Mouse (Mus musculus) intestine, embryonic 16.5 days (tissue): ENCODE measurements around the gene Gm37240. TPM values are rescaled to one million over a fixed set of nuclear protein-coding genes. Genes with fewer than 3 reads are reported as not detected.
A peak's percentile ranks its signal among the peaks of the same experiment; 100 is the strongest.

Experiments
- ATAC-seq: fragments of 200-750 bp; cut with Nextera tagmentation; 2 replicates; pipeline ENCODE4 v1.8.0; 2017; ENCODE audit warnings: moderate TSS enrichment, moderate library complexity
- H3K27ac ChIP-seq: fragments of 300-500 bp; sonication (generic); 2 replicates; pipeline ENCODE4 v1.5.1; 2014; ENCODE audit warnings: mild to moderate bottlenecking, low read length
- H3K27me3 ChIP-seq: fragments of 300-500 bp; sonication (generic); replicated peaks from 2 replicates; pipeline ENCODE4 v1.6.1; 2014; ENCODE audit warnings: low read length, control low read depth, mixed read lengths; ENCODE audit not compliant: control insufficient read depth, insufficient read depth
- H3K36me3 ChIP-seq: fragments of 300-500 bp; sonication (generic); 2 replicates; pipeline ENCODE4 v1.6.1; 2014; ENCODE audit warnings: low read length, control low read depth; ENCODE audit not compliant: control insufficient read depth, insufficient read depth
- H3K4me1 ChIP-seq: fragments of 300-500 bp; sonication (generic); 2 replicates; pipeline ENCODE4 v1.6.1; 2014; ENCODE audit warnings: low read length, control low read depth, mixed read lengths; ENCODE audit not compliant: control insufficient read depth, insufficient read depth
- H3K4me2 ChIP-seq: fragments of 300-500 bp; sonication (generic); 2 replicates; pipeline ENCODE4 v1.6.1; 2014; ENCODE audit warnings: low read depth, low read length, control low read depth
- H3K4me3 ChIP-seq: fragments of 300-500 bp; sonication (generic); 2 replicates; pipeline ENCODE4 v1.5.1; 2014; ENCODE audit warnings: mild to moderate bottlenecking, low read length
- H3K9ac ChIP-seq: fragments of 300-500 bp; sonication (generic); 2 replicates; pipeline ENCODE4 v1.6.1; 2014; ENCODE audit warnings: low read depth, low read length
- H3K9me3 ChIP-seq: fragments of 300-500 bp; sonication (generic); 2 replicates; pipeline ENCODE4 v1.6.1; 2016; ENCODE audit warnings: low read length, control low read depth; ENCODE audit not compliant: control insufficient read depth
- WGBS: fragments of 180-500 bp; shearing (Covaris S2); extraction: QIAGEN DNeasy Blood & Tissue Kit; methylation state at CpG from one replicate; pipeline ENCODE4 v1.1.7; 2014; 5-methylcytosine and 5-hydroxymethylcytosine counted together
- polyA plus RNA-seq: library from polyadenylated mRNA; unstranded; fragments of >200 nt; fragmentation: Nextera tagmentation; extraction: Ambion mirVana; gene quantifications from 2 replicates; pipeline ENCODE4 v1.2.1, GENCODE M21; 2015

The Gm37240 gene
- polyA plus RNA-seq, 1 experiment from 2014 or later: 6.8 TPM

DNA sequence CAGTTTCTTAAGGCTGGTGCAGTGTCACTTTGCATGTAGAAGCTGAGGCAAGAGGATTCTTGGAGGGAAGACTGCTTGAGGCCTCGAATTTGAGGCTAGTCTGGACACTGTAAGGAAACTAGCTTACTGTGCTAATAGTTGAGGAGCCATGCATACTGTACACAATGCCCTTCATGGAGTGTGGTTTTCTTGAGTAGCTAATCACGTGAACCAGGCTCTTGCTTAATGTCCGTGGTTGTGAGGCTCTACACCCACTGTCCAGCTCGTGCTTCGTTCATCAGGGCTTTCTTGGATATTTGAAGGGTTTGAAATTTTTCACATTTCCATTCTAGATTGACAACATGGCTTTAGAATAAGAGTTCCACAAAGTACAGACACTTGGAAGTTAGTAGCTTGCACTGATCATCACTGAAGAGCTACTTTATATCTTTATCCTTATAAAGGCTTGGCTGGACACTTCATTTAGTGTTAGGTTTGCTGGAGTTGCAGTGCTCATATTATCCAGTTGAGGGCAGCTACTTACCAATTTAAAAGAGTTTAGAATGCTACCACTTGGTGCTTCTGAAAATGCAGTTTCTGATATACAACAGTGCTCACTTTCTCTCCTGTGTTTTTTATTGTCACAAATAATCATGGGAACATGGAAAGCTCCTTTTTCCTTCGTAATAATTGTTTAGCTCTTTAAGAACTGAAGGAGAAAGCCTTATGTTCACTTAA lies 965.5 kb downstream of the Gm37240 start:
- Histone ChIP-seq H3K9ac (no peak overlapping the region), H3K4me3 (no peak overlapping the region), H3K9me3 (no peaks in the 10 kb centered on the region), H3K36me3 (no peaks in the 10 kb centered on the region), H3K4me2 (no peak overlapping the region), H3K27me3 (no peaks in the 10 kb centered on the region), H3K27ac (no peak overlapping the region), H3K4me1 (peaks cover 3% of the 10 kb centered on the region; the same call in 1 of the 2 replicates)
- no peak for ATAC-seq
- 75% methylated on average over 6 of the region's 6 CpGs for WGBS

DNA sequence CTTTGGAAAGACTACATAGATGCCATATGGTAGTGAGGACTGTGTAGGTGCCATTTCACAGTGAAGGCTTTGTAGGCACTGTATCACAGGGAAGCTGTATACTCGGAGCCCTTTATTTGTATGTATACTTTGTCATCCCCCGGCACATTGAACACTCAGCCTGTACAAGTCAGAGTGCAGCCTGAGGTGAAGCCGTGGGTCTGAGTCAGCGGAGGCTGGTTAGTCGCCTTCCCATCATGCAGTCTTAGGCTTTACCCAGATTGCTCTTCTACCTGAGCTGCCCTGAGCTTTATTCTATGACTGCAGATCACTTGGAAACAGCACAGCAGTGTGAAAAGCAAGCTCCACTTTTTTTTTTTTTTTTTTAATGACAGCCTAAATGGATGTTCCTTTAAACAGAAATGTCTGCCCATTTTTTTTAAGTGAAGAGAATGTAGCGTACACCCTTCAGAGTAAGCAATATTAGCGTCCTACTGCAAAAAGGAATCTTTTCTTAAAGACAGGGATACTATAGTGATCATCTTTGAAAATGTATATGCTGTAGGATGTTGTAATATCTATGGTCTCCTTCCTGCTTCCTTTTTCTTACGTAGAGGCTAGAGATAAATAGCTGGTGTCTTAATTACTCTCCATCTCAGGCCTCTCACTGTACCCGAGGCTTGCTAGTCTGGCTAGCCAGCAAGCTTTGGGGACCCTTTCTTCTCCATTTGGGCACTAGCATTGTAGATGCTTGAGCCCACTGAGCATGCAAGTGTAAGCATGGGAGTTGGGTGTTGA lies 969.2 kb downstream of the Gm37240 start:
- Histone ChIP-seq H3K9ac (no peak overlapping the region), H3K36me3 (no peaks in the 10 kb centered on the region), H3K4me1 (peaks cover 3% of the 10 kb centered on the region; the same call in 1 of the 2 replicates), H3K27ac (no peak overlapping the region), H3K4me2 (no peak overlapping the region), H3K4me3 (no peak overlapping the region), H3K27me3 (no peaks in the 10 kb centered on the region), H3K9me3 (no peaks in the 10 kb centered on the region)
- 75% methylated on average over 9 of the region's 9 CpGs for WGBS
- no peak for ATAC-seq

DNA sequence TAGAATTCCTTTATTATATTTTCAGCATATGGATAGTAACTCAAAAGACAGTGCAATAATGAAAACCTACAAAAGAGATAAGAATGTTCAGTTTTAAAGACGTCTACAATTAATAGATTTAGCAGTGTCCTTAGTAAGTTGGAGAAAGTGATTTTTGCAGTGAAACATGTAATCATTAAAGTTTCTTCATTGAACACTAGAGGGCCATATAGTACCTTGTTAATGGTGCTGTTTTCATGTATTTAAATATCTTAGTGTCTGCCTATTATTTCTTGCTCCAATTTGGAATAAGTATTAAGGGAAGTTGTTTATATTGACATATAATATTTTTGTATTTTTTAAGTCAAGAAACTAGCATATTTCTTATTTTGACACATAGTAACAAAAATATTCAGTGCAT lies 973.0 kb downstream of the Gm37240 start:
- no peak for ATAC-seq
- Histone ChIP-seq H3K4me3 (no peak overlapping the region), H3K9me3 (no peaks in the 10 kb centered on the region), H3K36me3 (no peaks in the 10 kb centered on the region), H3K27me3 (no peaks in the 10 kb centered on the region), H3K27ac (no peak overlapping the region), H3K4me1 (peaks cover 3% of the 10 kb centered on the region; the same call in 1 of the 2 replicates), H3K4me2 (no peak overlapping the region), H3K9ac (no peak overlapping the region)
- 46% methylated on average over 1 of the region's 1 CpGs for WGBS

DNA sequence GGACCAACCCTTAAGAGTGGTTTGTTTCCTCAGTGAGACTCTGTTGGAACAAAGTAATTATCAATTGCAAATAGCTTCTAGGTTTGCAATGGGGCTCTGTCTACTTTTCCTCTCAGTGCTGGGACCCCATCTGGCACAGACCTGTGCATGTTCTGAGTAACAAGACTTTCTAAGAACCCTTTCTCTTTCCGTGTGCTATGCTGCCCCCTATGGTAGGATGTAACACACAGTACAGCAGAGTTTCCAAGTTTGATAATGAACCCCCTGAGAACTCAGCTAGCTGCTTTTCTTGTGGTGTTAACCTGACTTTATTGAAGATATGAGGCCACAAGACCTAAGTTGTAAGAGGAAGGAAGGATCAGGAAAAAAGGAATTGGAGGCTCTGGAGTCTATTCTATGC lies 980.8 kb downstream of the Gm37240 start:
- Histone ChIP-seq H3K36me3 (no peaks in the 10 kb centered on the region), H3K4me2 (no peak overlapping the region), H3K27ac (no peak overlapping the region), H3K4me1 (no peaks in the 10 kb centered on the region), H3K4me3 (no peak overlapping the region), H3K9me3 (no peaks in the 10 kb centered on the region), H3K27me3 (no peaks in the 10 kb centered on the region), H3K9ac (no peak overlapping the region)
- 14% methylated on average over 1 of the region's 1 CpGs for WGBS
- no peak for ATAC-seq

DNA sequence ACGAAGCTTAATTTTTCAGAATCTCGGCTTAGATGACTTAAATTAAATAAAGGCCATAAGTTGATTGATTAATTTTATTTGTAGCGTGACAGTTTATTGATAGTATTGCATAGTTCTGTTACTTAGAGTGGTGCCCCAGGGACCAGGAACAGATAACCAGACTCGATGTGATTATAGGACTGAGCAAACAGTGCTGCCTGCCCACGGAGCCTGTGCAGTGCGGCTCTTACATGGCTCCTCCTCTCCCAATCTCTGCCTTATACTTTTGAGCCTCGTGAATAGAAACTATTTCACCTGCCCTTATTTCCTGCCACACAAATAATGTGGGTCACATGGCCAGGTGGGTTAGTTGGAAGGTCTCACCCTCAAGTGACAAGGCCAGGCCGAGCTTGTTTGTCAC lies 989.4 kb downstream of the Gm37240 start:
- no peaks in the 10 kb centered on the region for H3K27me3 ChIP-seq
- no peaks in the 10 kb centered on the region for H3K36me3 ChIP-seq
- H3K4me2 ChIP-seq: no peak overlapping the region
- no peaks in the 10 kb centered on the region for H3K9me3 ChIP-seq
- WGBS: 65% methylated on average over 8 of the region's 8 CpGs
- no peak overlapping the region for H3K4me3 ChIP-seq
- ATAC-seq: no peak
- H3K27ac ChIP-seq: no peak overlapping the region
- H3K4me1 ChIP-seq: no peaks in the 10 kb centered on the region
- no peak overlapping the region for H3K9ac ChIP-seq

DNA sequence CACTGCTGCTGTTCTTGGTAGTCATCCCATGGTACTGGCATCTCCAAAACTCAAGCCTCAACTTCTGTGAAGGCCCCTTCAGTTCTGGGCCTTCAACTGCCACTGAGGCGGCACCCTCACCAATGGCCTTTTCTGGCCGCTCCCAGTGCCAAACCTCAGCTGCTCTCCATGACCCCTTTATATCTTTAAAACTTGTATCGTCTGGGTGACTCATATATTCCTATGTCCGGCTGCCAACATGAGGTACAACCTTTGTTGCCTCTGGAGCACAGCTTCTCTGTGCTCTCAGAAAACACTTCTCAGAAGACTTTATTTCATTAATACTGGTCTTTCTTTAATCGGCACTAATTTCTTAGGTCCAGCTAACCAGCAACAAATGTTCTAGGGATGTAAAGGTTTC lies 996.3 kb downstream of the Gm37240 start:
- H3K9ac ChIP-seq: no peak overlapping the region
- H3K27ac ChIP-seq: no peak overlapping the region
- 91% methylated on average over 5 of the region's 5 CpGs for WGBS
- no peaks in the 10 kb centered on the region for H3K9me3 ChIP-seq
- no peaks in the 10 kb centered on the region for H3K27me3 ChIP-seq
- no peak for ATAC-seq
- H3K4me3 ChIP-seq: no peak overlapping the region
- no peak overlapping the region for H3K4me2 ChIP-seq
- no peaks in the 10 kb centered on the region for H3K4me1 ChIP-seq
- H3K36me3 ChIP-seq: no peaks in the 10 kb centered on the region

DNA sequence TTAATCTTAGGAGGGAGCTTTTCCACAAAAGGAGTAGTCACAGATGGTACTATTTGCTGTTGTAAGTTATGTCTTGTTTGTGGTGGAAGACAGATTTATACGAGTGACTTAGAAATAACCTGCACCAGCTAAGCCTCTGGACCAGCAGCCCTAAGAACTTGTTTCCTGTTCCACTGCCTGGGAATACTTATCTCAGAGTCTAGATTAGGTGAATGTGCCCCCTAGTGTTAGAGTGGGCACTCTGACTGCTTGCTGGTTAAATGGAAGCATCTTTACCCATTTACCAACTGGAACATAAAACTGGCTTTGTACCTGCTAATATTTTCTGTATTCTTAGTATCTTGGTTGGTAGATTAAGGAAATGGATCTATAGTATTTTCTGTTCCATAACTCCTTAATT lies 997.7 kb downstream of the Gm37240 start:
- no peaks in the 10 kb centered on the region for H3K4me1 ChIP-seq
- no peak for ATAC-seq
- WGBS: 38% methylated on average over 1 of the region's 1 CpGs
- no peak overlapping the region for H3K9ac ChIP-seq
- H3K27ac ChIP-seq: no peak overlapping the region
- no peaks in the 10 kb centered on the region for H3K36me3 ChIP-seq
- H3K27me3 ChIP-seq: no peaks in the 10 kb centered on the region
- no peaks in the 10 kb centered on the region for H3K9me3 ChIP-seq
- H3K4me2 ChIP-seq: no peak overlapping the region
- no peak overlapping the region for H3K4me3 ChIP-seq

DNA sequence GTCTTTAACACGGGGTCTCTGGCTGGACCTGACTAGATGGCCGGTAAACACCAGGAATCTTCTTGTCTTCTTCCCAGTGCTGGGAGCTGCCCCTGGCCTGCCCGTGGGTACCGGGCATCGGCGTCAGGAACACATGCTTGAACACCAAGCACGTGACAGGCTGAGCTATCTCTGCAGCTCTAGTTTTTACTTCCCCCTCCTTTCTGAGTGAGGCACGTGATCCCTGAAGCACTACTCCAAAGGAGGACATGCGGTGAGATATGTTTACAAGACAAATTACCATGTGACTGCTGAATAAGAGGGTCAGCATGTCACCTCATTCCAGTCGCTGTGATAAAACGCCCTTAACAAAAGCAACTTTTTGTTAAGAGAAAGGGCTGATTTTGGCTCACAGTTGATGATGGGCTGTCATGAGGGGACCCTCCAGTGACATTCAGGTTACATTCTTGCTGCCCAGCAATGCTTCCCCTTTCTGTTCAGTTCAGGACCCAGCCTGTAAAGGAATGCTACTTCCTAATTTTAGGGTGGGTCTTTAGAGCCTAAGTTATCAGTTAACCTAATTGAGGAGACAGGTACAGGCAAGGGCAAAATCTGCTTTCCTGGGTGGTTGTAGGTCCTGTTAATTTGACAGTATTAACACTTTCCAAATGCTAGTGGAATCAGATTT lies 1003.4 kb downstream of the Gm37240 start:
- no peaks in the 10 kb centered on the region for H3K27me3 ChIP-seq
- no peak overlapping the region for H3K9ac ChIP-seq
- H3K9me3 ChIP-seq: no peaks in the 10 kb centered on the region
- H3K4me1 ChIP-seq: peaks cover 5% of the 10 kb centered on the region; the same call in 1 of the 2 replicates
- 38% methylated on average over 11 of the region's 11 CpGs for WGBS
- ATAC-seq: peak; percentile 40
- no peaks in the 10 kb centered on the region for H3K36me3 ChIP-seq
- no peak overlapping the region for H3K4me2 ChIP-seq
- H3K4me3 ChIP-seq: no peak overlapping the region
- no peak overlapping the region for H3K27ac ChIP-seq

DNA sequence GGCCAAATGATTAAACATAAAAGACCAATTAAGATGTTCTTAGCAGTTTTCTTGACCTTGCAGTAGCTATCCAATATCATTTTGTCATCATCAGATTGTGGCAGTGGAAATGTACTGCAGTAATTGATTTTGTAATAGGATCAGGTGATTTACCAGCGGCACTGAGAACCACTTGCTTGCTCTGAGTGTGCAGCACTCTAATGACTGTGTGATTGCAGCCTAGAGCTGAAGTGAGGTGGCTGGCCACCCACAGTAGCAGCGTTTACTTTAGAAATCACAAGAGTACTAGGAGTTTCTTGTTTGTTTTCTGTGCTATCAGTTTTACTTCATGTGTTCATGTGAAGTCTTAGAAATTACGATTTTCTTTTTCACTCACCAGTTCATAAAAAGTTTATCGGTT lies 1011.1 kb downstream of the Gm37240 start:
- no peak for ATAC-seq
- Histone ChIP-seq H3K36me3 (no peaks in the 10 kb centered on the region), H3K27me3 (no peaks in the 10 kb centered on the region), H3K4me3 (no peak overlapping the region), H3K27ac (no peak overlapping the region), H3K9ac (no peak overlapping the region), H3K4me2 (no peak overlapping the region), H3K4me1 (no peaks in the 10 kb centered on the region), H3K9me3 (no peaks in the 10 kb centered on the region)
- 45% methylated on average over 4 of the region's 4 CpGs for WGBS
